Mouse (Mus musculus) liver, postnatal 0 days (tissue): Measurements from ENCODE around the gene Pias4. TPM values are rescaled to one million over a fixed set of nuclear protein-coding genes. Genes with fewer than 3 reads are reported as not detected.
"Not testable (repeated sequence)": the region's sequence is repeated elsewhere in the genome, so short reads cannot be mapped to it uniquely, and the experiment has no call there.

Experiments
- ATAC-seq: fragments of 200-750 bp; cut with Nextera tagmentation; 2 replicates; pipeline ENCODE4 v1.8.0; 2017; ENCODE audit warnings: mild to moderate bottlenecking, moderate library complexity
- DNase-seq: peaks from one replicate; pipeline ENCODE4 v3.0.0-alpha.2; 2016
- H3K27ac ChIP-seq: fragments of 300-500 bp; sonication (generic); 2 replicates; pipeline ENCODE4 v1.5.1; 2014; ENCODE audit warnings: antibody characterized with exemption, moderate library complexity, mild to moderate bottlenecking, low read depth
- H3K27me3 ChIP-seq: fragments of 300-500 bp; sonication (generic); 2 replicates; pipeline ENCODE4 v1.6.1; 2014; ENCODE audit warnings: low read length, control low read depth, mixed read lengths; ENCODE audit not compliant: insufficient read depth
- H3K36me3 ChIP-seq: fragments of 300-500 bp; sonication (generic); replicated peaks from 2 replicates; pipeline ENCODE4 v1.6.1; 2014; ENCODE audit warnings: mild to moderate bottlenecking, control low read depth, low read length, moderate library complexity, mixed read lengths; ENCODE audit not compliant: insufficient read depth
- H3K4me1 ChIP-seq: fragments of 300-500 bp; sonication (generic); 2 replicates; pipeline ENCODE4 v1.6.1; 2014; ENCODE audit warnings: antibody characterized with exemption, mild to moderate bottlenecking, control low read depth; ENCODE audit not compliant: insufficient read depth
- H3K4me2 ChIP-seq: fragments of 300-500 bp; sonication (generic); 2 replicates; pipeline ENCODE4 v1.6.1; 2014; ENCODE audit warnings: low read depth, mild to moderate bottlenecking, low read length, moderate library complexity, mixed read lengths
- H3K4me3 ChIP-seq: fragments of 300-500 bp; sonication (generic); 2 replicates; pipeline ENCODE4 v1.5.1; 2014; ENCODE audit warnings: low read depth, low read length
- H3K9ac ChIP-seq: fragments of 300-500 bp; sonication (generic); replicated peaks from 2 replicates; pipeline ENCODE4 v1.6.1; 2014; ENCODE audit warnings: mild to moderate bottlenecking, moderate library complexity
- H3K9me3 ChIP-seq: fragments of 300-500 bp; sonication (generic); 2 replicates; pipeline ENCODE4 v1.6.1; 2016; ENCODE audit warnings: mild to moderate bottlenecking, control low read depth, low read length, mixed read lengths
- CTCF ChIP-seq: sonication (generic); IDR thresholded peaks from 2 replicates; pipeline ENCODE4 v1.5.1; 2016; ENCODE audit warnings: antibody characterized with exemption, low read depth
- EP300 ChIP-seq: IDR thresholded peaks from 2 replicates; pipeline ENCODE4 v1.6.1; 2016; ENCODE audit warnings: antibody characterized with exemption, low read depth, mild to moderate bottlenecking
- WGBS: fragments of 180-500 bp; shearing (Covaris S2); extraction: QIAGEN DNeasy Blood & Tissue Kit; methylation state at CpG from one replicate; pipeline ENCODE4 v1.1.7; 2014; ENCODE audit not compliant: insufficient replicate concordance; 5-methylcytosine and 5-hydroxymethylcytosine counted together
- polyA plus RNA-seq: library from polyadenylated mRNA; unstranded; fragments of >200 nt; fragmentation: Nextera tagmentation; extraction: Ambion mirVana; gene quantifications from 2 replicates; pipeline ENCODE4 v1.2.1, GENCODE M21; 2015

Pias4 gene
- 14.6 and 16.1 TPM in 2 replicates for polyA plus RNA-seq

DNA sequence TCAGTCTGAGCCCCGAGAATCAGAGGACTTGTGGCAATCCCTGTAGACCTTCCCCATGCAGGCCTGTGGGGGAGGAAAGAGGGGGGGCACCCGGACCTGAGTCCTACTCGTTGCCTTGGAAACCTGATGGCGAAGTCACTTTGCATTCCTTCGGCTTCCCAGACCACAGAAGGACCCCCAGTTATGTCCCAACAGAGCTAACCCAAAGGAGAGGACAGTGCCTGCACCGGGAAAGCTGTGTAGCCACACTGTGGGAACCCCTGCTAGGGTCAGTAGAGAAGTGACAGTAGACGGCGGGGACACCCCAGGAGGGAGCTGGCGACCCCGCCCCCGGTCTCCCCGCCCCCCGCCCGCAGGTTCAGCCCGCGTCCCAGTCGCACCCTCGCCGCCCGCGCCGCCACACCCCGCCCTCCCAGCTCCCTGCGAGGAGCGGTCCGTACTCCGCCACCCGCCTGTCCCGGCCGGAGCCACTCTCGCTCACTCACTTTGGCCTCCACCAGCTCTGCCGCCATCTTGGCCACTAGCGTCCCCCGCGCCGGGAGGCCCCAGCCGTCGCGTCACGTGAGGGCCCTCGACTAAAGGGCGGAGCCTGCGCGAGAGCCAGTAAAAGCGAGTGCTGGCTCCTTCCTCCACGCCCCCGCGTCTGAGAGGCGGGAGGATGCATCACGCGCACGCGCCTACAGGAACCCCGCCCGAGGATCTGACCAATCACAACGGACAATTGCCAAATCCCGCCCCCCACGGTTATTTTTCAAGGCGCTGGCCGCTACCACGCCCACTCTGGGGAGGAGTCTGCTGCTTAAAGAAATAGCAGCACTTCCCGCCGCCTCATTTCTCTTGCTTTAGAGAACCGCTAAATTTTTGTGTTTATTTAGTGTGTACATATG, at the start of gene Pias4:
Pias4 (minus strand) TSS at position 724 of the 887 bp plus-strand sequence.
- peak within 1 kb of the TSS; percentile 86 for H3K9ac ChIP-seq
- 2% methylated on average over 59 of the region's 64 CpGs for whole genome bisulfite sequencing
- peak within 1 kb of the TSS; percentile 83 for H3K4me3 ChIP-seq
- TF ChIP-seq EP300 (no peak), CTCF (no peak)
- H3K4me1 ChIP-seq: peaks cover 20% of the 10 kb centered on the region
- peak within 1 kb of the TSS; percentile 88 for H3K27ac ChIP-seq
- DNase-seq (peak; percentile 100), ATAC-seq (peak; percentile 91)
- peaks cover 11% of the 10 kb centered on the region; the same call in 1 of the 2 replicates for H3K36me3 ChIP-seq
- no peaks in the 10 kb centered on the region for H3K9me3 ChIP-seq
- H3K4me2 ChIP-seq: peak within 1 kb of the TSS; percentile 91
- no peaks in the 10 kb centered on the region for H3K27me3 ChIP-seq

DNA sequence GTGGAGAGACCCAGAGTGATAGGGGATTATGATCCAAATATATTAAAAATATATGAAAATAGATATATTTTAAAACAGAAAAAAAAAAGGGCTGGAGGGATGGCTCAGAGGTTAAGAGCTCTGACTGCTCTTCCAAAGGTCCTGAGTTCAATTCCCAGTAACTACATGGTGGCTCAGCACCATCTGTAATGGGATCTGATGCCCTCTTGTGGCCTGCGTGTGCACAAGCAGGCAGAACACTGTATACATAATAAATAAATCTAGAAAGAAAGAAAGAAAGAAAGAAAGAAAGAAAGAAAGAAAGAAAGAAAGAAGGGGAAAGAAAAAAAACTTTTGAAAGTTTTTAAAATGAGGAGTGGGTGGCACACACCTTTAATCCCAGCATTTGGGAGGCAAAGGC, 49.5 kb upstream of the Pias4 start:
- not testable (repeated sequence) for H3K27ac ChIP-seq, H3K9me3 ChIP-seq, H3K4me2 ChIP-seq, H3K27me3 ChIP-seq, H3K4me1 ChIP-seq, DNase-seq, H3K4me3 ChIP-seq, H3K9ac ChIP-seq, H3K36me3 ChIP-seq, ATAC-seq
- WGBS: 10% methylated on average over 1 of the region's 1 CpGs
- TF ChIP-seq CTCF: peak; percentile 72

- TF ChIP-seq EP300: no peak
- TF ChIP-seq CTCF: no peak
- no peak for DNase-seq
- 79% methylated on average over 6 of the region's 6 CpGs for WGBS
- no peak overlapping the region for H3K4me3 ChIP-seq
- H3K27me3 ChIP-seq: 0 out of 2 replicates have a peak, but pooled peaks cover 2% of the 10 kb centered on the region
- H3K4me1 ChIP-seq: peaks cover 3% of the 10 kb centered on the region; the same call in 1 of the 2 replicates
- H3K9ac ChIP-seq: no peak overlapping the region
- H3K9me3 ChIP-seq: no peaks in the 10 kb centered on the region
- H3K36me3 ChIP-seq: no peaks in the 10 kb centered on the region
- H3K4me2 ChIP-seq: no peak overlapping the region
- H3K27ac ChIP-seq: no peak overlapping the region
- ATAC-seq: no peak
These were observed 49.1 kb upstream of the Pias4 start for GRCm38 (mm10) chr10:81216810-81217209.

DNA sequence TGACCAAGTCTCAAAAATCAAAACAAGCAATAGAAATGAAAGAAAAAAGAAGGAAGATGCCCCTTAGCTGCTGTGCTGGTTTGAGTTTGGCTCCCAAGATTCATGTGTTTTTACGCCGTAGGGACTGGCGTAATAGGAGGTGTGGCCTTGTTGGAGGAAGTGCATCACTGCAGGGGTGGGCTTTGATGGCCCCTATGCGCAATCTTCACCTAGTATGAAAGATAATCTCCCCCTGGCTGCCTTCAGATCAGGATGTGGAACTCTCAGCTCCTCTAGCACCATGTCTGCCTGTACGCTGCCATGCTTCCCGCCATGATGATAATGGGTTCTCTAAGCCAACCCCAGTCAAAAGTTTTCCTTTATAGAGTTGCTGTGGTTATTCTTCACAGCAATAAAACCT, 48.5 kb upstream of the Pias4 start:
- no peak for DNase-seq
- Histone ChIP-seq H3K9ac (no peak overlapping the region), H3K27ac (no peak overlapping the region), H3K36me3 (no peaks in the 10 kb centered on the region), H3K27me3 (0 out of 2 replicates have a peak, but pooled peaks cover 2% of the 10 kb centered on the region), H3K4me2 (no peak overlapping the region), H3K4me1 (no peaks in the 10 kb centered on the region), H3K4me3 (no peak overlapping the region), H3K9me3 (no peaks in the 10 kb centered on the region)
- no peak for TF ChIP-seq CTCF
- TF ChIP-seq EP300: no peak
- WGBS: 73% methylated on average over 6 of the region's 6 CpGs
- ATAC-seq: no peak

DNA sequence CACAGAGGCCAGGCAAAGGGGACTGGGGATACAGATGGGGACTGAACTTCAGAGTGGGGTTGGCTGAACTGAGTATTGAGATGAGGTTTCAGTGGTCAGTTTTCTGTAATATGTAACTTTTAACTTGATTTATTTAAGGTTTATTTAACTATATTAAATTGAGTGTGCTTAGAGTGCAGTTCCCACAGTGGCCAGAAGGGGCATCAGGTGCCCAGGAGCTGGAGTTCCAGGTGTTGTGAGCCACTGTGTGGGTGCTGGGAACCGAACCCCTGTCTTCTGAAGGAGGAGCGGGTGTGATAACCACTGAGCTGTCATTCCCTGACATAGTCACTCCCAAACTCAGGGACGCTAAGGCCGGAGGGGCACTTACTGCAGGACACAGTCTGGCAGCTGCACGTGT, 42.4 kb upstream of the Pias4 start:
- no peak overlapping the region for H3K4me2 ChIP-seq
- no peak for DNase-seq
- ATAC-seq: no peak
- H3K9ac ChIP-seq: no peak overlapping the region
- no peaks in the 10 kb centered on the region for H3K4me1 ChIP-seq
- peaks cover 3% of the 10 kb centered on the region; the same call in 1 of the 2 replicates for H3K9me3 ChIP-seq
- no peak overlapping the region for H3K4me3 ChIP-seq
- H3K27me3 ChIP-seq: 0 out of 2 replicates have a peak, but pooled peaks cover 2% of the 10 kb centered on the region
- 83% methylated on average over 5 of the region's 5 CpGs for WGBS
- peak; percentile 49 for TF ChIP-seq CTCF
- no peak for TF ChIP-seq EP300
- H3K27ac ChIP-seq: no peak overlapping the region
- no peaks in the 10 kb centered on the region for H3K36me3 ChIP-seq

DNA sequence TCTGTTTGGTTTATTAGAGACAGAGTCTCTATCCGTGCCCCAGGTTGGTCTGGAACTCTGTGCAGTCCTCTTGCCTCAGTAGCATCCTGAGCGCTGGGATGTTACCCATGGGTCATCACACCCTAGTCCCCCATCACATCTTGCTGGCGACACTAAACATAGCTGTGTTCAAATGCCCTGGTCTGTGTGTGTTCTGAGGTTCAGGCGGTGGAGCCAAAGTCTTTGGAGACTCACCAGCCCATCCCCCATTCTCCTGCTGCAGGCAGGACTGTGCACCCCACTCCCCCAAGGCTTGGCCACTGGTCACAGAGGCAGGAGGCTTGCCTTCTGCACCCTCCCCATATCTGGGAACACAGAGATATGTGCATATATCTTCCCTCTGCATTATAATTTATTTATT, 36.4 kb upstream of the Pias4 start:
- H3K9ac ChIP-seq: no peak overlapping the region
- ATAC-seq (no peak), DNase-seq (no peak)
- H3K27ac ChIP-seq: no peak overlapping the region
- no peak overlapping the region for H3K4me3 ChIP-seq
- H3K4me1 ChIP-seq: no peaks in the 10 kb centered on the region
- WGBS: 59% methylated on average over 4 of the region's 4 CpGs
- no peak overlapping the region for H3K4me2 ChIP-seq
- no peaks in the 10 kb centered on the region for H3K27me3 ChIP-seq
- TF ChIP-seq CTCF: no peak
- no peak for TF ChIP-seq EP300
- H3K36me3 ChIP-seq: no peaks in the 10 kb centered on the region
- no peaks in the 10 kb centered on the region for H3K9me3 ChIP-seq
